Mouse (Mus musculus): ENCODE measurements around the gene Olfr508. TPM values are rescaled to one million over a fixed set of nuclear protein-coding genes. Genes with fewer than 3 reads are reported as not detected.
"Not testable (repeated sequence)": the region's sequence is repeated elsewhere in the genome, so short reads cannot be mapped to it uniquely, and the experiment has no call there.

Gene Olfr508
- total RNA-seq (2021), result not detected
- long read RNA-seq, result 0 reads

DNA sequence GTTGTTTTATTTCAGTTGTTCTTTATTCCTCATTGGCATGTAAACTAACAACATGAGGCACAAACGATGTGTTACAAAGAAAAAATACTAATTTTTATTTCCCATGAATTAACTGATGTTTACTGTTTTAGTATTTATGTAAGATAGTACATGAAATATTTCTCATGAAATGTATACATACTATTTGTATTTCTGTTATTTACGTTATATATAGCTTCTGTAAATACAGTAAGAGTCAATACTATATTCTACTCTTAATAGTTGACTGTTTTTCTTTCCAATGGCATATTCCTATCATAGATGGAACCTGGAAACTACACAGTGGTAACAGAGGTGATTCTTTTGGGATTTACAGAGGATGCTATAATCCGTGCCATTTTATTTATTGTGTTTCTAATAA is at the start of gene Olfr508:
Olfr508 (plus strand) TSS at position 301 of the 400 bp plus-strand sequence.
- DNase-seq (ENCODE audit: low spot score in 2 of 2), result no peak

DNA sequence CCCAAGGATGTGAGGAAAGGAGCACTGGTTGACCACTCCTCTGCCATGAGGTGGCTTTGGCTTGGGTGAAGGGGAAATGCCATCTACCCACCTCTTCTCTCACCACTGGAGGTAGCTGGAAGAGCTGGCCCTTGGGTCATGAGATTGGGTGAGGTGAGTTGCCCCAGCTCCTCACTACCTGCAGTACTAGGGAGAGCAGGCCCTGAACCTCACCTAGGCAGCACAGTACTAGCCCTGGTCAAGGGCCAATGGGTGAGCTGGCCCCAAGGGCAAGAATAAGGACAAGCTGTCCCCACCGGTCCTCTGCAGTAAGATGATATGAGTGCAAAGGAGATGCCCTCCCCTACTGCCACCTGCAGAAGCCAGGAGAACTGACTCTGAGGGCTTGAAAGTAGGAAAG is 40.0 kb upstream of the Olfr508 start:
- no peak for DNase-seq (ENCODE audit: low spot score in 2 of 2)

DNA sequence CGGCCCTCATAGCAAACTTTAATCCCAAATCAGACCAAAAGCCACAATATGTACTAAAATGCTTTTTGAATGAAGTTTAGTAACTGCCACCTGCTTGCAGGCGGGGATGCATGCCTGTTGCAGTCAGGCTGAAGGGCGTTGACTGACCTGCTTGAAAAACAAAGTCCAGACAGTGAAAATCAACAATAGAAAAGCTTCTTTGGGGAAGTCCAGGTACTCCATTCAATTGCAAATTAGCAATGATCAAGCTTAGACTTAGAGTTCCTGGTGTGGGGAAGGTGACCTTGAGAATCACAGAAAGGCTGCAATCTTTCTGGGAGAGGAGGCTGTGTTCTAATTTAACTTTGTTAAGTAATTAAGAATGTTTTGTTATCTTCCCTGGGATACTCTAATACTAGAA is 27.9 kb upstream of the Olfr508 start:
- not testable (repeated sequence) for DNase-seq (ENCODE audit: low spot score in 2 of 2)

DNA sequence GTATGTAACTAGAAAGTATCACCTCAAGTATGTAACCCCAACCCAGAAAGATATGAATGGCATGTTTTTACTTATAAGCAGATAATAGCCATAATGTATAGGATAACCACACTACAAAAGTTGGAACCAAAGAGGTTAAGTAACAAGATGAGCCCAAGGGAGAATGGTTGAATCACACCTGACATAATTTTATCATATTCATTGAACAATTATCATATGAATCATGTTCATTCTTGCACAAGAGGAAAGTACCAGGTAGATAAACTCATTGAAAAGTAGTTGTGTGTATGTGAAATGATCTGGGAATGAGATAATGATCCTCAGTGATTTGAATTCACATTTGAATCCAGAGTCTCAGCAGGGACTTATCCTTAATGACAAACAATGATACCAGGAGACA is 19.3 kb upstream of the Olfr508 start, which contains the start of gene Olfr506:
Olfr506 (plus strand) TSS at position 301 of the 400 bp plus-strand sequence.
- no peak for DNase-seq (ENCODE audit: low spot score in 2 of 2)

DNA sequence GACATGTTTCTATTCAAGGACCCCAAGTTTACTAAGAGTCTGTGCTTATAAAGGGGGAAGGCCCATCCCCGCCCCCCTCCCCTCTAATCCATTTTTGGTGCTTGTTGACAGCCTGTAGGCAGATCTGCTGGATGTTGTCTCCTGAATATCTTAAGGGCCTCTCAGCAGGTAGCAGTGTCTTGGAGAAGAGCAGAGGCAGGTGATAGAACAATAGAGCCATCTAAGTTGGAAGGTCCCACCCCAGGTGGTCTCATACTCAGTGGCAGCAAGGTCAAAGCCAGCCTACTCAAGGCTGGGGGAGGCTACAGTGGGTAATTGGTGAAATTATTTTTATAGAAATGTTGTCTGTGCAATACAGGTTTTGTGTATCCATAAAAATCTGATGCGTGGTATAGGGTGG is 15.7 kb upstream of the Olfr508 start:
- DNase-seq (ENCODE audit: low spot score in 2 of 2), result no peak

DNA sequence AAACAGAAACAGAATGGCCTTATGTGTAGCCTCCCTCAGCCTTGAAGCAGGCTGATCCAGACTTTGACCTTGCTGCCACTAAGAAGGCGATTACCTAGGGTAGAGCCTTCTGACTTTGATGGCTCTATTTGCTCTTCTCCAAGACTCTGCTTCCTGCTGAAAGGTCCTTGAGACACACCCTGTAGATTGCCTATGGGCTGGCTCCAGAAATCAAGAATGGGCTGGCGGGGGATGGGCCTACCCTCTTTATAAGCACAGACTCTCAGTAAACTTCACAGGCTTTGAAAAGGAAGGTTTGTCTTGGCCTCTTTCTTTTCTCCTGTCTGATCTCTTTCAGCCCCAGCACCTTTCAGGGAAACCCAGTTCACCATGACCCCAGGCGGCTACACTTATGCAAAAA is 13.0 kb upstream of the Olfr508 start:
- not testable (repeated sequence) for DNase-seq (ENCODE audit: low spot score in 2 of 2)

DNA sequence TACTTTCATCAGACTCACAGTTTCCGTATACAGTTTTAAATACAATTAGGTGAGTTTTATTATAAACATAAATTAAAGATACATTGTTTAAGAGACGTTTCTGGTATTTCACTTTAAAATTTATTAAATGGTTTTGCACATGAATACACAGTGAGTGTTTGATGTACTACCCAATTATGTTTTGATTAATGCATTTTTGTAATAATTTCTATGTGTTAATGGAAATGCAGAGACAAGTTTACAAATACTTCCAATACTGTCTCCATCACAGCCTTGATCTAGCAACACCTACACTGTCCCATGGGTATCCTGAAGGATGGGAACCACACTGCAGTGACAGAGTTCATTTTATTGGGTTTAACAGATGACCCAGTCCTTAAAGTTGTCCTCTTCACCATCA is 8.3 kb upstream of the Olfr508 start, which contains the start of gene Olfr507:
Olfr507 (plus strand) TSS at position 301 of the 400 bp plus-strand sequence.
- no peak for DNase-seq (ENCODE audit: low spot score in 2 of 2)

DNA sequence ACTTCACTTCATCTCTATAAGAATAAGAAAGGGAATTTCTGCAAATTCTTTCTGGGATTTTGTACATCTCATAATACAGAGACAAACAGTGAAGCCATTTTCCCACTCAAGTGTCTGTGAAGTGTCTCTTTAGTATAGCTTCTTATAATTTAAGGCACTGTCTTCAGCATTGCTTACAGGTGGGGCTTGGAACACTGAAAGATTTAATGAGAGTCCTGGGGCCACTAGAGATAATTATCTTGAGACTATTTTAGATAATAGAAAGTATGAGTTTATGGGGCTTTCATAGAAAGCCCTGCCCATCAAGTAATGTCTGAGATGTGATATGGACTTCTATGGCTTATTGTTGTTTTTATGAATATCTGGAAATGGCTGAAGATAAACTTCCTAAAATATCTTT is 22.0 kb downstream of the Olfr508 start, which contains the start of gene Olfr509:
Olfr509 (minus strand) TSS at position 101 of the 400 bp plus-strand sequence.
- DNase-seq (ENCODE audit: low spot score in 2 of 2), result no peak

DNA sequence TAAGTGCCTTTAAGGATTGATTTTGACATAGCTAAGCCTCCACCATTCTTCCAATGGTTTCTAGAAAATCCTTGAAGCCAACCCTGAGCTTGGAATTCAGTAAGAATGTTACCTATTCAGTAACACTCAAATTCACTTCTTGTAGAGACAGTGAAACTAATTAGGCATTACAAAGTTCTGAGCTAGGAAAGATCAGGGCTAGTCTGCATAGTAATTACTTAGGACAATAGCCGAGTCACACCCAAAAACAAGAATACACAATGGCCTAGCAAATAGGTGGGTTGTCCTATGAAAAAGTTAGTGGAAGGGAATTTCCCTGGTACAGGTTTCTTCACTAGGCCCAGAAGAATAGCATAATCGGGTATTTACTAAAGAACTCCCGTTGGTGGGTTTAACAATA is 32.6 kb downstream of the Olfr508 start:
- DNase-seq (ENCODE audit: low spot score in 2 of 2), result no peak

DNA sequence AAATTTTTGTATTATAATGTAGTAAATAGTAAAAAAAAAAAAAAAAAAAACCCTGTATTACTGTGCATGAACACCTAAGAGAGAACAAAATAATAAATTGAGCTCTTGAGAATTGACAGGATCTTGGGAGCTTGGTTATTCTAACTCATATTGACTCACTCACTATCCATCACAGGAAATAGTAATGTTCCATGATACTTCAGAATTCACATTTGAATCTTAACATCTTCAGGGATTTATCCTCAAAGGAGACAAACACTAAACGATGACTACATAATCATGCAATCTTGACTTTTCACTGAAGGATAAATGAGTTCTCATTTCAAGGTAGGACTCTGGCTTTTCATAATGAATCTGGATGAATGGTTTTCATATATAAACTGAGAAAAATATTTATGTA is 36.3 kb downstream of the Olfr508 start, which contains the start of gene Olfr510:
Olfr510 (plus strand) TSS at position 301 of the 400 bp plus-strand sequence.
- no peak for DNase-seq (ENCODE audit: low spot score in 2 of 2)

DNA sequence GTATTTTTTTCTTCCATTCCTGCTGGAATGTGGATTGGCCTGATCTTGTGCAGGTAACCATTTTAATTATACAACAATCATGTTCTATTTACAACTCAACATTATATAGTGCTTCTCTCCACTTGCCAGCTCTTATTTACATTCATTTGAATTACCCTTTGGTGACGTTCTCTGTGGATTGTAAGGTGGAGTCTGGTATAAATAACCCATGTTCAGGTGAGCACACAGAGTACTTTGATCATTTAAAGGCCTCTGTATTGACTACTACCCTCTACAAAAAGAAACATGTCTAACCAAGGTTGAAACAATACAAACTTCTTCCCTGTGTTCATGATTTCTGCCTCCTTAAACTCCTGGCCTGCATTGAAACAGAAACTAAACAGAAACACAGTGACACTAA is 41.3 kb downstream of the Olfr508 start:
- no peak for DNase-seq (ENCODE audit: low spot score in 2 of 2)

DNA sequence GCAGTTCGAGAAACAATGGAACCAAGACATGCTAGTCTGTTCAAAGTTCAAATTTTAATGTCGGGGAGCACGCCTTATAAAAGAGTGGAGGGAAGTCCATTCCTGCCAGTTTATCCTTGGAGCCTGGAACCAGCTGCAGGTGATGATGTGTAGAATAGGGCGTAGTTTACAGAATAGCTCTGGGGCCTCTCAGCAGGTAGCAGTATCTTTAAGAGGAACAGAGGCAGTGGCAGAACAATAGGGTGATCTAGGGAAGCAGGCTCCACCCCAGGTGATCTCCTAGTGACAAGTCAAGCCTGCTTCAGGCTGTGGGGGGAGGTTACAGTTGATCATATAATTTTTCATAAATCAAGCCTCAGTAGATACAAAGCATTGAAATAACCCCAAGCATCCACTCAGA is 49.1 kb downstream of the Olfr508 start:
- DNase-seq (ENCODE audit: low spot score in 2 of 2), result no peak

Other genes with a start within 250 kb of the Olfr508 start
- not detected for gene Olfr495, start 236.8 kb upstream of the Olfr508 start, total RNA-seq (2021)
- not detected for gene Olfr497, start 209.6 kb upstream of the Olfr508 start, total RNA-seq (2021)
- not detected for gene Olfr498, start 164.7 kb upstream of the Olfr508 start, total RNA-seq (2021)
- not detected for gene Olfr502, start 104.9 kb upstream of the Olfr508 start, total RNA-seq (2021)
- gene Olfr503, start 85.5 kb upstream of the Olfr508 start, total RNA-seq (2021), result not detected
- gene Olfr504, start 64.2 kb upstream of the Olfr508 start, total RNA-seq (2021), result not detected
- not detected for gene Olfr506, start 19.2 kb upstream of the Olfr508 start, total RNA-seq (2021)
- not detected for gene Olfr507, start 8.2 kb upstream of the Olfr508 start, total RNA-seq (2021)
- gene Olfr509, start 21.9 kb downstream of the Olfr508 start, total RNA-seq (2021), result not detected
- not detected for gene Olfr510, start 36.4 kb downstream of the Olfr508 start, total RNA-seq (2021)
- not detected for gene Olfr512, start 83.3 kb downstream of the Olfr508 start, total RNA-seq (2021)
- gene Olfr513, start 121.0 kb downstream of the Olfr508 start, total RNA-seq (2021), result not detected
- not detected for gene Olfr514, start 196.0 kb downstream of the Olfr508 start, total RNA-seq (2021)
- gene Olfr516, start 220.5 kb downstream of the Olfr508 start, total RNA-seq (2021), result not detected
- not detected for gene Olfr517, start 242.4 kb downstream of the Olfr508 start, total RNA-seq (2021)

Data from layer of hippocampus, adult 18-20 months (tissue).